Comparison of ENCODE assay signal across 9 mouse cellular contexts in genomic region chr5:32593793-32594192, GRCm38 (mm10). TPM values are rescaled to one million over a fixed set of nuclear protein-coding genes. Genes with fewer than 3 reads are reported as not detected.
A peak's percentile ranks its signal among the peaks of the same experiment; 100 is the strongest.
DNase-seq lines count a peak whose midpoint lies in the region; ATAC-seq lines count a peak whose summit lies in the region.
"Had no signal": no experiment of that assay in that cellular context is flagged by ENCODE, and none has a peak within 500 bp of the region (broad histone marks: within the 10 kb centered on the region; RNA-seq: fewer than 3 reads in every experiment).

No protein-coding gene starts in this region.

- peak; percentile 62 for DNase-seq in heart, adult 8-10 months (ENCODE audit: low spot score)
- no peak for DNase-seq in heart, embryonic 10.5 days (ENCODE audit: low spot score)
- peak; percentile 63 for DNase-seq in midbrain, embryonic 14.5 days
- peak; percentile 36 for DNase-seq in brain, adult 2 months (ENCODE audit: low read depth, low spot score)
- DNase-seq in right cerebral cortex, adult 18-20 months: no peak
- DNase-seq in ovary, postnatal 10 days (ENCODE audit: low spot score): no peak

- H3K27ac ChIP-seq in heart, embryonic 10.5 days: no peak overlapping the region
- no peak overlapping the region for H3K27ac ChIP-seq in midbrain, embryonic 14.5 days (replicated peaks; ENCODE audit: low read depth, low read length)
- no peak overlapping the region for H3K27ac ChIP-seq in midbrain, embryonic 16.5 days (ENCODE audit: low read length)
- H3K27ac ChIP-seq: liver, embryonic 15.5 days had no signal

- no peak overlapping the region for H3K9ac ChIP-seq in midbrain, embryonic 14.5 days (replicated peaks; ENCODE audit: low read length)
- no peak overlapping the region for H3K9ac ChIP-seq in midbrain, embryonic 16.5 days (ENCODE audit: low read depth, low read length)
- H3K9ac ChIP-seq: liver, embryonic 15.5 days had no signal

- no peaks in the 10 kb centered on the region for H3K27me3 ChIP-seq in heart, embryonic 10.5 days (ENCODE audit: insufficient read depth, poor library complexity, severe bottlenecking)
- H3K27me3 ChIP-seq in midbrain, embryonic 14.5 days (ENCODE audit: control insufficient read depth, insufficient read depth, low read length): no peaks in the 10 kb centered on the region
- H3K27me3 ChIP-seq in midbrain, embryonic 16.5 days (ENCODE audit: control insufficient read depth, insufficient read depth, low read depth, low read length): no peaks in the 10 kb centered on the region
- H3K27me3 ChIP-seq: liver, embryonic 15.5 days had no signal

- H3K4me2 ChIP-seq in midbrain, embryonic 14.5 days (ENCODE audit: low read length): no peak overlapping the region
- H3K4me2 ChIP-seq in midbrain, embryonic 16.5 days (ENCODE audit: low read length): no peak overlapping the region
- H3K4me2 ChIP-seq: liver, embryonic 15.5 days had no signal

- no peak for ATAC-seq in midbrain, embryonic 14.5 days (ENCODE audit: low FRiP score, low TSS enrichment)
- ATAC-seq in midbrain, embryonic 16.5 days: no peak
- 0 out of 2 replicates have a peak, but pooled peaks have one; percentile 16 for ATAC-seq in neutrophil, adult 5-6 weeks (ENCODE audit: extremely low read depth, insufficient number of reproducible peaks, low FRiP score, poor library complexity, severe bottlenecking)

- H3K4me3 ChIP-seq in heart, embryonic 10.5 days: no peak overlapping the region
- H3K4me3 ChIP-seq in midbrain, embryonic 14.5 days (replicated peaks; ENCODE audit: low read depth, low read length): no peak overlapping the region
- H3K4me3 ChIP-seq in midbrain, embryonic 16.5 days (ENCODE audit: low read depth, low read length): no peak overlapping the region
- H3K4me3 ChIP-seq: liver, embryonic 15.5 days had no signal

- H3K9me3 ChIP-seq in heart, embryonic 10.5 days: no peaks in the 10 kb centered on the region
- no peaks in the 10 kb centered on the region for H3K9me3 ChIP-seq in midbrain, embryonic 14.5 days (ENCODE audit: control insufficient read depth, low read length)
- no peaks in the 10 kb centered on the region for H3K9me3 ChIP-seq in midbrain, embryonic 16.5 days (replicated peaks; ENCODE audit: control insufficient read depth, low read length, poor library complexity, severe bottlenecking)
- H3K9me3 ChIP-seq: liver, embryonic 15.5 days had no signal

- 24% methylated on average over 4 of the region's 4 CpGs for WGBS in heart, embryonic 10.5 days
- 21% methylated on average over 4 of the region's 4 CpGs for WGBS in midbrain, embryonic 14.5 days
- 20% methylated on average over 4 of the region's 4 CpGs for WGBS in midbrain, embryonic 16.5 days

- no peaks in the 10 kb centered on the region for H3K4me1 ChIP-seq in heart, embryonic 10.5 days
- no peaks in the 10 kb centered on the region for H3K4me1 ChIP-seq in midbrain, embryonic 14.5 days (ENCODE audit: control insufficient read depth, insufficient read depth, low read length)
- no peaks in the 10 kb centered on the region for H3K4me1 ChIP-seq in midbrain, embryonic 16.5 days (ENCODE audit: control insufficient read depth, insufficient read depth, low read length)
- H3K4me1 ChIP-seq: liver, embryonic 15.5 days had no signal

- H3K36me3 ChIP-seq in heart, embryonic 10.5 days: no peaks in the 10 kb centered on the region
- H3K36me3 ChIP-seq in midbrain, embryonic 14.5 days (ENCODE audit: control insufficient read depth, insufficient read depth, low read length): no peaks in the 10 kb centered on the region
- H3K36me3 ChIP-seq in midbrain, embryonic 16.5 days (ENCODE audit: control insufficient read depth, insufficient read depth, low read length): no peaks in the 10 kb centered on the region
- H3K36me3 ChIP-seq: liver, embryonic 15.5 days had no signal

RNA-seq across cellular contexts. Expression of gene Yes1, which starts 17.2 kb away (rescaled TPM):
- 10 to 100 TPM; 14.7 to 19.0 (median 17.0) TPM for total RNA-seq in heart, adult 8-10 months (2022)
- 27.8 and 28.6 TPM in 2 replicates for polyA plus RNA-seq in heart, embryonic 10.5 days (2016; fragmentation: Nextera tagmentation; extraction: Ambion mirVana)
- 18.0 and 26.5 TPM in 2 replicates for polyA plus RNA-seq in midbrain, embryonic 14.5 days (2014; fragmentation: Nextera tagmentation; extraction: Ambion mirVana)
- polyA plus RNA-seq in midbrain, embryonic 16.5 days (2015; fragmentation: Nextera tagmentation; extraction: Ambion mirVana): 18.6 and 20.0 TPM in 2 replicates
- 3.1 and 3.6 TPM in 2 replicates for total RNA-seq in neutrophil, adult 5-6 weeks (2017)

Comparison
In these comparisons a context has a peak if more than half of its experiments do, and no peak if none do; other contexts are left out.
1. DNase-seq: peak in heart, adult 8-10 months (single experiment), midbrain, embryonic 14.5 days (single experiment) and brain, adult 2 months (single experiment); none in heart, embryonic 10.5 days (single experiment), right cerebral cortex, adult 18-20 months (single experiment) and ovary, postnatal 10 days (single experiment).